Mouse (Mus musculus): ENCODE measurements at regions not wholly inside any gene's neighbourhood (a gene's known extent, or its start where the extent isn't known, plus 50 kb on each side); places are given as distances from the start of the nearest gene placed in this dataset.
A peak's percentile ranks its signal among the peaks of the same experiment; 100 is the strongest.

- DNase-seq (ENCODE audit: low spot score in 2 of 2) = no peak
Observed at GRCm38 (mm10) chr8:90762390-90762789, 54.8 kb downstream of the Gm19935 start.

GRCm38 (mm10) chr8:90761947-90762346, 55.2 kb downstream of the Gm19935 start:
- DNase-seq (ENCODE audit: low spot score in 2 of 2) = no peak

- no peak for DNase-seq (ENCODE audit: low spot score in 2 of 2)
Observed at GRCm38 (mm10) chr8:90761446-90761845, 55.7 kb downstream of the Gm19935 start.

- DNase-seq (ENCODE audit: low spot score in 2 of 2) = no peak
Observed at GRCm38 (mm10) chr8:90759531-90759930, 57.7 kb downstream of the Gm19935 start.

- no peak for DNase-seq (ENCODE audit: low spot score in 2 of 2)
Observed at GRCm38 (mm10) chr8:90755020-90755419, 62.2 kb downstream of the Gm19935 start.

- DNase-seq (ENCODE audit: low spot score in 2 of 2) = no peak
Observed at GRCm38 (mm10) chr8:90743546-90743945, 73.6 kb downstream of the Gm19935 start.

GRCm38 (mm10) chr8:90740963-90741733, 76.0 kb downstream of the Gm19935 start:
- DNase-seq (ENCODE audit: low spot score in 2 of 2) = no peak

GRCm38 (mm10) chr8:90740302-90740962, 76.8 kb downstream of the Gm19935 start:
- no peak for DNase-seq (ENCODE audit: low spot score in 2 of 2)

- no peak for DNase-seq (ENCODE audit: low spot score in 2 of 2)
Observed at GRCm38 (mm10) chr8:90728011-90728410, 89.2 kb downstream of the Gm19935 start.

DNA sequence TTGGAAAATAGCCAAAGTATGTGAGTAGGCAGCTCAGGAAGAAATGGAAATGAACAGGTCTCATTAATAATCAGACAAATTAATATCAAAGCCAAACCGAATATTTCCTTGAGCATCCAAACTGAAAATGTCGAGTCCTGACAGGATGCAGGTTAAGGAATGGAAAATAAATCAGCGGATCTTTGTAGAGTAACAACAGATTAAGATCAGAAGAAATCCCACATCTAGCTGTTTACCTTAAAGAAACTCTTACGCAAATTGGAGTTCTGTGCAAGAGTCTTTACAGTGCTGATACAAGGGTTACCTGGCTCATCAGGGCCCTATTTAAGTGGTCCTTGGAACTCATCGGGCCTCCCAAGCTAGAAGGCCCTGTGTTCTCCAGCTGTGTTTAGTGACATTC, 92.0 kb downstream of the Gm19935 start:
- DNase-seq (ENCODE audit: low spot score in 2 of 2) = no peak

- no peak for DNase-seq (ENCODE audit: low spot score in 2 of 2)
Observed at GRCm38 (mm10) chr8:90716436-90716835, 100.8 kb downstream of the Gm19935 start.

- DNase-seq (ENCODE audit: low spot score in 2 of 2) = peak; percentile 34 to 47
Observed at GRCm38 (mm10) chr8:90708524-90708923, 108.7 kb downstream of the Gm19935 start.

DNA sequence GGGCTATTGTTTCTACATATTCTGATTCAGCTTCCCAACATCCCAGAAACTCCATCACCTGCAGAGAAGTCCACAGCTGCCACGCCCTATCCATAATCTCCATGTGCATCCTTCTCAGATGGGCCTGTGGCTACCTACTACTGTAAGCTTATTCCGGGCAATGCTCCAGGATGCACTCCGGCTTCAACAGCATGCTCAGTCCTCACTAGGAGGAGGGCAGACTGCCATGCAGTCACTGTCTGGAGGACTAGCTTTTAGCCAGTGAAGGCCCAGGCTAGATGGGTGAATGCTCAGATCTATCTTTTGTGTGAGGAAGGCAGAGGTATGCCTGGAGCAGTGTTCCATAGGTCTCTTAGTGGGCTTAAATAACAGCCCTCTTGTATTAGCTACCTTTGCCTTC, 124.7 kb downstream of the Gm19935 start:
- no peak for DNase-seq (ENCODE audit: low spot score in 2 of 2)

GRCm38 (mm10) chr8:90685076-90685475, 132.1 kb downstream of the Gm19935 start:
- no peak for DNase-seq (ENCODE audit: low spot score in 2 of 2)

GRCm38 (mm10) chr8:90670471-90671057, 146.6 kb downstream of the Gm19935 start:
- DNase-seq (ENCODE audit: low spot score in 2 of 2) = no peak

DNA sequence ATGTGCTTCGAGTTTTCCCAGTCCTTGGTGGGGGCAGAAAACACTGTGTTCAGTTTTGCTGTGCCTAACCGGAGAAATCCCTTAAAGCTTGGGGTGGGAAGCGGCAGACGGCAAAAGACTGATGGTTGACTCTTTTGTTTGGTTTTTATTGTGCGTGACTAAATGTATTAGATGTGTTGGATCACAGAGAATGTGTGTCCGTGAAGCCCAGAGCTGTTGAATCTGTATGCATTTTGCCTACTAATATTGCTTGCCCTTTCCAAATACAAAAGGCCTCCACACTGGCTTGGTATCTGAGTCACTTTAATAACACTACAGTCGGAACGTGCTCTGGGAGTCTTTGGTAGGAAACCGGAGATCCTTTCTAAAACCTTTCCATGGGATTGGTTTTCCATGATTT, 147.8 kb downstream of the Gm19935 start:
- DNase-seq (ENCODE audit: low spot score in 2 of 2) = no peak

DNA sequence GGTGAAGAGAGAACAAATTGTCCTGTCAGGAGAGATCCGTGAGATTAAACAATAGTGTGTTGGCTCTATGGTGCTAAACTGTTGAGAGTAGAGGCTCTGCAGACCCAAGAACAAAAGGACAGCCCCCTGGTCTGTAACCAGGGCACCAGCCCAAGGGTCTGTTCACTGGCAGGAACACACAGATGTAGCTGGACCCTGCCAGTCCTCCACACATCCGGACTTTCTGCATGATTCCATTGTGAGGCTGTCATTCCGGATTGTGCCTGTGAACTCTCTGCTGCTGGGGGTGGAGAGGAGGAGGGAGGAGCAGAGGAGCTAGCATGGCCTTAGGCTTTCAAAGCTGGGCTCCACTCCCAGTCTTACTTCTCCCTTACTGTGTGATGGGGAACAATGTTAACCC, 158.1 kb downstream of the Gm19935 start:
- DNase-seq (ENCODE audit: low spot score in 2 of 2) = no peak

GRCm38 (mm10) chr8:90657641-90658051, 159.5 kb downstream of the Gm19935 start:
- peak; percentile 54 to 59 for DNase-seq (ENCODE audit: low spot score in 2 of 2)

DNA sequence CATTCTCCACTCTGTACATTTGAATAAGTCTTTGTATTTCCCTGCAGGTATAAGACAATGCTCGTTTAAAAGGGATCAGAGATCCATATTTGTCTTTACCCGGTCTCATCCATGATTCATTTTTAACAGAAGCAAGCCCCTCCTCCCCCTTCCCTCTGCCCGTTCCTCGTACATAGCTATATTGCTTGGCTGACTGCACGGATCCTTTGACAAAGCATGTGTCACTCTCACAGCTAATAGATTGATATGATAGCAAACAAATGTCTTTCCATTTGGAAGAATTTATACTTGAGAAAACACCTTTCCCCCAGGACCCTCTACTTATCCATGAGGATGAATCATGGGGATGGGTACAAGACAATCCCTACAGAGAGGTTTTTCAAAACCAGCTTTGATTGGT, 160.1 kb downstream of the Gm19935 start:
- no peak for DNase-seq (ENCODE audit: low spot score in 2 of 2)

GRCm38 (mm10) chr8:90656436-90657090, 160.6 kb downstream of the Gm19935 start:
- no peak for DNase-seq (ENCODE audit: low spot score in 2 of 2)

GRCm38 (mm10) chr8:90654786-90655185, 162.4 kb downstream of the Gm19935 start:
- no peak for DNase-seq (ENCODE audit: low spot score in 2 of 2)

DNA sequence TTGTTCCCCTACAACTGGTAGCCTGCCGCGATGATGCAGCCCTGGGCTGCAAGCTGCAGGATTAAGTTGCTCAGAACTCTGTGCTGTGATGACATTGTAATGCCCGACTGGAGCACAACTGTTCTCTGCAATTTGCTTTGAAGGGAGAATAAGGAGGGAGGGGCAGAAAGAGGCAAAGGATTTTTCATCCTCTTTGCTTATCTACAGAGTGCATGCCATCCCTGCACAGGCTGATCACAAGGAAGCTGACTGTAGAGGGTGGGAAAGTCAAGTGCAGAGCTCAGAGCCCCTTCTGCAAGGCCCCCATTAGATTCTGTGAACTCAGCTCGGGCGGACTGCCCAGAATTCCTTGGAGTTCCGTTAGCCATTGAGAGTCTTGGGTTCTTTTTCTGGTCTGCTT, 174.8 kb downstream of the Gm19935 start:
- DNase-seq (ENCODE audit: low spot score in 2 of 2) = no peak
